Mouse (Mus musculus): Measurements from ENCODE around the gene Doc2b.

GRCm38 (mm10) chr11:75727168-75727567, 68.7 kb downstream of the Doc2b start:
- TF ChIP-seq POLR2A (IDR thresholded peaks at IDR 0.05; ENCODE audit: borderline replicate concordance, extremely low read depth, insufficient read depth, insufficient read length, poor library complexity, severe bottlenecking) (no peak), CTCF (IDR thresholded peaks at IDR 0.05; ENCODE audit: borderline replicate concordance, extremely low read depth, insufficient read depth, insufficient read length) (no peak)
